Mouse (Mus musculus): ENCODE results near the gene Mxi1. TPM values are rescaled to one million over a fixed set of nuclear protein-coding genes. Genes with fewer than 3 reads are reported as not detected.
A peak's percentile ranks its signal among the peaks of the same experiment; 100 is the strongest.

Mxi1 gene
- total RNA-seq, 1 experiment from 2014 or later, result 48.8 TPM

- peak; percentile 11; the same call in 1 of the 2 replicates for ATAC-seq (replicated peaks; ENCODE audit: low read depth, poor library complexity, severe bottlenecking)
Measured at GRCm38 (mm10) chr19:53359160-53360033, 49.1 kb downstream of the Mxi1 start.

DNA sequence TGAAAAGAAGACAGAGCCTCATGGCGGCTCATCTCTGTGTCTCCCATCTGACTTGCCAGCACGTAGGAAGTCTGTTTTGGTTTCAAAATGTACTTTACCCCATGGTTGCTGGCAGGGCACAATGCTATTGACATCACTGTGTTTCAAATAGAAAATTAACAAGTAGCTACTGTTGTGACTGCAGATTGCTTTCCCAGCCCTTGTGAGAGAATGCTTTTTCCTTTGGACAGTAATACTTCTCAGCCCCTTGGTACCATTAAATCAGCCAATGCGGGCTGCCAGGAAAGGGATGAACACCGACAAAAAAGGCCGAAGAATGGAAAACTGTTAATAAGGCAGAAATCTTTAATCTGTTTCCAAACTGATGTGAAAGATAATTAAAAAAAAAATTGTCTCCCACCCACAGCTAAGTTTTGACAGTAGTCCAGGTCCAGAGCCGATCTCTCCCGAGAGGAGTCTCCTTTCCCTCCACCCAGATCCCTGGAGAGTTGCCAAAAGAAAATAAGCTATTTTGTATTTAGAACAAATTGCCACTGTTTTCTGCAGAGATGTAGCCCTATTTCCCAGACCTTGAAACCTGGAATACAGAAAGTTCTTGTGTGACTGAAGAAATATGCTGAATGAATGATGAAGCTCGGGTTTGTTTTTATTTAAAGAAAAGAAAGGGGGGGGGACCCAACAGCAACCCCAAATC lies 50.1 kb downstream of the Mxi1 start:
- no peak for ATAC-seq (replicated peaks; ENCODE audit: low read depth, poor library complexity, severe bottlenecking)

- peak; percentile 50; the same call in 1 of the 2 replicates for ATAC-seq (replicated peaks; ENCODE audit: low read depth, poor library complexity, severe bottlenecking)
Measured at GRCm38 (mm10) chr19:53362967-53363366, 52.6 kb downstream of the Mxi1 start.

DNA sequence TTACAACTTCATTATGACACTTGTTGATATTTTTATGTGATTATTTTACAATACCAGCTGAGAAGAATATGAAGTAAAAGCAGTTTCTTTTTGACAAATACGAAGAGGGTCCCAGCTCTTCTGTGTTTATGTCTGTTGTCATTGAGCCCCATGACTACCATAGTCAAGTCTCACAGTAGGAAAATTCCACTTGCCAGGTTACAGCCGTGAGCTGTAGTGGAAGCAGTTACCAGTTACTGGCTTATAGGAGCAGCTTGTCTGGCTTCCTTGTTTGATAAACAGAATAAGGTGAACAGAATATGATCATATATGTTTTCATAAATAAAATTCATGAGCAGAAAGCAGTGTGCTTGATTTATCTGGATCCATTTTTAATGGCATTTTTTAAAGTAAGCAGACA lies 54.2 kb downstream of the Mxi1 start:
- ATAC-seq (replicated peaks; ENCODE audit: low read depth, poor library complexity, severe bottlenecking), result no peak

GRCm38 (mm10) chr19:53364963-53365362 lies 54.6 kb downstream of the Mxi1 start:
- ATAC-seq (replicated peaks; ENCODE audit: low read depth, poor library complexity, severe bottlenecking), result 0 out of 2 replicates have a peak, but pooled peaks have one; percentile 19

- no peak for ATAC-seq (replicated peaks; ENCODE audit: low read depth, poor library complexity, severe bottlenecking)
Measured at GRCm38 (mm10) chr19:53366057-53366775, 55.9 kb downstream of the Mxi1 start.

GRCm38 (mm10) chr19:53366881-53367280 lies 56.6 kb downstream of the Mxi1 start:
- no peak for ATAC-seq (replicated peaks; ENCODE audit: low read depth, poor library complexity, severe bottlenecking)

DNA sequence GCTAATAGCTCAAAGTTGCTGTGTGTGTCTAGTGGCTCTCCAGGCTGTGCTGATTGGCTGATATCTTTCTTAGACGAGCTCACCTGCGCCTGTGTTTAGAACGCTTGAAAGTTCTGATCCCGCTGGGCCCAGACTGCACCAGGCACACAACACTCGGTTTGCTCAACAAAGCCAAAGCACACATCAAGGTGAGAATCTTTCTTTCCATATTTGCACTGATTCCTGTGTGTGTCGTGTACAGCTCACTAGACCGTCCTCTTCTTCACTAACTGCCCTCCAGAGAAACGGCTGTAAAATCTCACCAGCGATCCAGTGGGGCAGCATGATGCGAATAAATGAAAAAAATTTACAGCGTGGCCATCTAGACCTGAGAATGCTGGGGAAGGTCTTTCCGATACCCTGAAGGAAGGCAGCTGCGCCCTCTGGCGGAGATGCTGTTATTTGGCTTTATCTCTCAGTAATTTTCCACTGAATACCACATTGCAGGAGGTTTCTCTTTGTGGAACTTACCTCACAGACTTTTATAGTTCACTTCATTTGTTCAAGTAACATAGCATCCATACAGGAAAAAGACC lies 59.2 kb downstream of the Mxi1 start:
- ATAC-seq (replicated peaks; ENCODE audit: low read depth, poor library complexity, severe bottlenecking), result peak; percentile 78

- ATAC-seq (replicated peaks; ENCODE audit: low read depth, poor library complexity, severe bottlenecking), result no peak
Measured at GRCm38 (mm10) chr19:53370233-53370632, 59.9 kb downstream of the Mxi1 start.

GRCm38 (mm10) chr19:53371666-53372065 lies 61.3 kb downstream of the Mxi1 start, which contains the start of gene Gm10197:
Gene Gm10197 (minus strand): TSS chr19:53371766.
- no peak for ATAC-seq (replicated peaks; ENCODE audit: low read depth, poor library complexity, severe bottlenecking)

- no peak for ATAC-seq (replicated peaks; ENCODE audit: low read depth, poor library complexity, severe bottlenecking)
Measured at GRCm38 (mm10) chr19:53373570-53373969, 63.3 kb downstream of the Mxi1 start.

DNA sequence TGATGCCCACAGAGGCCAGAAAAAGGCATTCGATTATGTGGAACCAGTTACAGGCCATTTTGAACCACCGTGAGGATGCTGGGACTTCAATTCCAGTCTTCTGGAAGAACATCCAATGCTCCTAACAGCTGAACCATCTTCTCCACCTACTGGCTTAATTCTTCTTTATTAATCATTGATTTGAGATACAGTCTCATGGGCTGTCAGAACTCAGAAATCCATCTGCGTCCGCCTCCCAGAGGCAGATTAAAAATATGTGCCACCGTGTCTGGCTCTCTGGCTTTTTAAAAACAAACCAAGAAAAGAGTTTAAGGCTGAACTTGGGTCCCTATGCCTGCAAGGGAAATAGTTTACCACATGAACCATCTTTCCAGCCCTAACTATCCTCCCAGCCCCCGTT lies 65.0 kb downstream of the Mxi1 start:
- no peak for ATAC-seq (replicated peaks; ENCODE audit: low read depth, poor library complexity, severe bottlenecking)

- ATAC-seq (replicated peaks; ENCODE audit: low read depth, poor library complexity, severe bottlenecking), result no peak
Measured at GRCm38 (mm10) chr19:53375816-53376215, 65.5 kb downstream of the Mxi1 start.

DNA sequence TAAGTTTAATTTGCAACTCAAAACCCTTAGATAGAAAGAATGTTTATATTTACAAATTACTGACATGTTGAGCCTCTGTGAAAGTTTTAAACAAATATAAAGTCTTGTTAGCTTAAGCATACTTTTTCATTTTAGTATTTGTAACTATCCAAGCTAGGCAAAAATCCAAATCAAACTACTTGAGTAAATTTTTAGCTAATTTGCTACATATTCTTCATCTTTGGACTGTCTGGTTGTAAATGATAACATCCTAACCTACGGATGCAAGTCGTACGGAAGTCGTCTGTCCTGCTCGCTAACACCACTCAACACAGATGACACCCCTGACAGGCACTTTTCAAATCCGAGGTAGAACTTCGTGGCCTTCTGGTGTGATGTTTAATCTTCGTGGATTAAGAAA lies 67.3 kb downstream of the Mxi1 start:
- no peak for ATAC-seq (replicated peaks; ENCODE audit: low read depth, poor library complexity, severe bottlenecking)

- no peak for ATAC-seq (replicated peaks; ENCODE audit: low read depth, poor library complexity, severe bottlenecking)
Measured at GRCm38 (mm10) chr19:53378421-53378820, 68.1 kb downstream of the Mxi1 start.

DNA sequence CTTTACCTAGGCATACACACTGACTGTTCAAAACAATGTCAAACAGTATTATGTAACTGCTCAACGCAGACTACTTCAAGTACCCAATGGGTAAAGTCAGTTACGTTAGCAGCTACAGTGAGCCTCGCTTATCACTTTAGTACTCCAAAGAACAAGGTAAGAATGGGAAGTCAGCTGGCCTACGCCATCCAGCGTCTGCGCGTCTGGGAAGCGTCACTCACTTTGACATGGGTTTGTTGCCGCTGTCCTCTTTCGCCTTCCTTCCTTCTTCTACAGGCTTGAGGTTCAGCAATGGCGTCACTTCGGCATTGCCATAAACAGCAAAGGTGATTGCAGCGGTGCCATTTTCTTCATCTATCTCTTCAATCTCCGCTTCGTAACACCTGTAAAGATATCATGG lies 73.0 kb downstream of the Mxi1 start:
- no peak for ATAC-seq (replicated peaks; ENCODE audit: low read depth, poor library complexity, severe bottlenecking)

- no peak for ATAC-seq (replicated peaks; ENCODE audit: low read depth, poor library complexity, severe bottlenecking)
Measured at GRCm38 (mm10) chr19:53389417-53389816, 79.1 kb downstream of the Mxi1 start.

GRCm38 (mm10) chr19:53389851-53390431 lies 79.6 kb downstream of the Mxi1 start:
- ATAC-seq (replicated peaks; ENCODE audit: low read depth, poor library complexity, severe bottlenecking), result peak; percentile 29

GRCm38 (mm10) chr19:53390495-53391007 lies 80.2 kb downstream of the Mxi1 start, which contains the start of gene Smndc1:
Gene Smndc1 (minus strand): TSS chr19:53390578.
- ATAC-seq (replicated peaks; ENCODE audit: low read depth, poor library complexity, severe bottlenecking), result peak; percentile 95

DNA sequence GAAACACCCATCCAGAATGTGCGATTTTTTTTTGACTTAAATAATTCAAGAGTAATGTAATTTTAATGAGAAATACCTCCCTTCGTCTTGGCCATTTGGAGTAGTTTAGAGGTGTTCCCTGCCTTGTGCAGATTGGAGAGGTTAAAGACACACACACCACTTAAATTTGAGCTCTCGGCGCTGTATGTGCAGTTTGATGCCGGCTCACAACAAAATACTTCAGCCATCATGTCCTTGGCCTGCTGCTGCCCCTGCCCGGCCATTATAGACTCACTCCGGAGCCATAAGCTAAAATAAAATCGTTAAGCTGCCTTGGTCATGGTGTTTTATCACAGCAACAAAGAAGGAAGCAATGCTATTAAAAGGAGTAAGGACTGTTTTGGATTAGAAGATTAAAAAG lies 81.1 kb downstream of the Mxi1 start:
- no peak for ATAC-seq (replicated peaks; ENCODE audit: low read depth, poor library complexity, severe bottlenecking)
